Mouse (Mus musculus): Measurements from ENCODE around the gene Tubb4b.

The Tubb4b gene

DNA sequence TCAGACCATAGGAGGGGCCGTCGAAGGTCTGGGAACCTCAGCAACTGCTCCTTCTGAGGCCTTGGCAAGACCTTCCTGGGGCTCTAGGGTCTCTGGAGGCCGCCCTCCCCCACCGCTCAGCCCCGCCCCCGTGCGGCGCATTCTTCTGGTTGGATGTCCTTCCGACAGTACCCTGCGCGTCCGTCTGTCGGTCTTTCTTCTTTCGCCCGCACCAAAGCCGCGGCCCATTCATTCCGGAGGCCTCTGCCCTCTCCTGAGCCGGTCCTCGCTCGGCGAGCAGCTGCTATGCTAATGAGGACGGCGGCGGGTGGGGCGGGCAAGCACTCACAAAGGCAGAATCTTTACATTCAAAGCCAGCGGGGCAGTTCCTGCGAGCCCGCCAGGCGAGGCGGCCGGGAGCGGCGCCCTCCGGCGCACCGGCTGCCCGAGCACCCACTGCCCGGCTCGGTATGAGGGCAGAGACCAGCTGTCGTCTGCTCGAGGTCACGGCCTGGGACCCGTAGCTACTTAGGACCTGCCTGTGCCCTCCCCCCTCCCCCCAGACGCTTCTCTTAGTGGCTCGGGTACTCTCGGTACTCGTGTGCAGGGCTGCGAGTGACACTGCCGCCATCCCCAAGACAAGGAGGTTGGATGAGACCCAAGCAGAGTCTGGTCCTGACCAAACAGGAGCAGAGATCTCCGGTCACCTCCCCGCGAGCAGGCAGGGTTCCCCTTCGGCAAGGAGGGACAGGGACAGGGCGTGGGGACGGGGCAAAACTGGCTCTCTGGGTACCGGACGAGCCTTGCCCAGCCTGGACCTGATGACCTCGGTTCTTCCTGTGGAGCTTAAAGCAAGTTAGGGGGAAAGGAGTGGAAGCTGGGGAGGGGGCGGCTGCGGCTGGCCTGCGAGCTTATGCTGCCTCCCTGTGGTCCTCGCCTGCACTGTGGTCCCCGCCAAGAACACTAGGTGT is 38.6 kb downstream of the Tubb4b start:
- peak; percentile 63 for DNase-seq

DNA sequence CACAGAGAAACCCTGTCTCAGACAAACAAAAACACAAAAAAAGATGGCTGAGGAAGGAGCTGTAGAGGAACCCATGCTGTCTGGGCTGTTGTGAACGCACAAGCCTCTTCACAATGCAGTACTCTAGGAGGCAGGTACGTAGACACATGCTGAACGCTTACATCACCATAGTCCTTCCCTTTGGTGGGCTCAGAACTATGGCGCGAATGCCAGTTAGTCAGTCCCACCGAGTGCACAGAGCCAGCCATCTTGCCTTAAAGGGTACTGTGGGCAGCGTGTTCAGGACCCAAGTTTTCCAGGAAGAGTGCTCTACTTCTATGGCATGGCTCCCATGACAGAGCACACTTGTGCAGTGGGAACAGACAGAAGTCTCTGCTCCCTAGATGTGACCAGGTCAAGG is 40.0 kb downstream of the Tubb4b start:
- DNase-seq = no peak

DNA sequence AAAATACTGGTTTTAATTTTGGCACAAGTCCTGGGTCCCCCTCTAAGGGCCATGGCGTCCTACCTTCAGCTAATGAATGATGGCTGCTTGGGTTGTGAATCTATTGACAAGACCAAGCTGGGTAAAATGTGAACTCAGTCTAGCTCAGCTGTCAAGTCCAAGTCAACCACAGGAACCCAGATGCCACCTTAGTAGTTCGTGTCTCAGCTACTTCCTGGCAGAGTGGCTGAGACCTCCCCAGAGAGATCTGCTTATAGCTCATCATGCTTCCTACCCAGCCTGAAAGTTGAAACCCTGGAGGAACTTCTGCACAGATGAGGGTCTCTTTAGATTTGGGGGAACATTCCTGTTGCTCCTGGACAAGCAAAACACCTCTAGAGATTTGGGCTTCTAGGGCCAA is 41.2 kb downstream of the Tubb4b start:
- peak; percentile 46 for DNase-seq

DNA sequence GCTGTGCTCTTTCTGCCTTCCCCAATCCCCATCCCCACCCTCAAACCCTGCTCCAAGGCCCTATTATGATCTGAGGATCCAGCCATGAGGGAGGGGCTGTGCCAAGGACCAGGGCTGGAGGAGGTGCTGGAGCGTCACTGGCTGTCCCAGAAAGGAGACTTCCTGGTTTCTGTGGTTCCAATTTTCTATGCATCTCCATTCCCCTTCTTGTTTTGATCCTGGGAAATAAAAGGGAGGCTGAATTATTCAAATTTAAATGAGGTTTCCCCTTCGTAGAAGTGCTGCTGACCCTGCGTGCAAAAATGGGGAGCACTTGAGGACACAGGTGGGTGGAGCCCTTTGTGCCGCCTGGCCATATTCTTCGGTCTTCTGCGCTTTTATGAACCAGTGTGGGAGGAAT is 41.8 kb downstream of the Tubb4b start:
- no peak for DNase-seq

DNA sequence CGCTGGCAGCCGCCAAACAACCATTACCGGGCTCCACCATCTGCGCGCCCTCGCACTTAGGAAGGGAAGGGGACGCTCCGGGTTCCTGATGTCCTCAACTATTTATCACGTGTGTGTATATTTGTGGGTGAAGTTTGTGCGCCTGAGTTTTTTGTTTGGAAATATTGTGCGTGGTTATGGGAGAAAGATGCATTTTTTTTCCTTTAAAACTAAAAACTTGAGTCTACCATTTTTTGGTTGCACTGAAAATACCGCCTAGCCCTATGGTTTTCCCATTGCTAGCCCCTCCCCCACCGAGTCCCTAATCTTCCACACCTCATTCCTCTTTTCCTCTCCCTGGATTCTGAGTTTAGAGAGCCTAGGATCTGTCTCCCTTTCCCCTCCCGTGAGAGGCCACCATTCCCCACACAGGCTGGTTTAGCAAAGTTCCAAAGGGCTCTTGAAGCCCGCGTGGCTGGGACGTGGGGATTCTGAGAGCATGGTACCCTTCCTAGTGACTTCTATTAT is 42.6 kb downstream of the Tubb4b start:
- DNase-seq = no peak

DNA sequence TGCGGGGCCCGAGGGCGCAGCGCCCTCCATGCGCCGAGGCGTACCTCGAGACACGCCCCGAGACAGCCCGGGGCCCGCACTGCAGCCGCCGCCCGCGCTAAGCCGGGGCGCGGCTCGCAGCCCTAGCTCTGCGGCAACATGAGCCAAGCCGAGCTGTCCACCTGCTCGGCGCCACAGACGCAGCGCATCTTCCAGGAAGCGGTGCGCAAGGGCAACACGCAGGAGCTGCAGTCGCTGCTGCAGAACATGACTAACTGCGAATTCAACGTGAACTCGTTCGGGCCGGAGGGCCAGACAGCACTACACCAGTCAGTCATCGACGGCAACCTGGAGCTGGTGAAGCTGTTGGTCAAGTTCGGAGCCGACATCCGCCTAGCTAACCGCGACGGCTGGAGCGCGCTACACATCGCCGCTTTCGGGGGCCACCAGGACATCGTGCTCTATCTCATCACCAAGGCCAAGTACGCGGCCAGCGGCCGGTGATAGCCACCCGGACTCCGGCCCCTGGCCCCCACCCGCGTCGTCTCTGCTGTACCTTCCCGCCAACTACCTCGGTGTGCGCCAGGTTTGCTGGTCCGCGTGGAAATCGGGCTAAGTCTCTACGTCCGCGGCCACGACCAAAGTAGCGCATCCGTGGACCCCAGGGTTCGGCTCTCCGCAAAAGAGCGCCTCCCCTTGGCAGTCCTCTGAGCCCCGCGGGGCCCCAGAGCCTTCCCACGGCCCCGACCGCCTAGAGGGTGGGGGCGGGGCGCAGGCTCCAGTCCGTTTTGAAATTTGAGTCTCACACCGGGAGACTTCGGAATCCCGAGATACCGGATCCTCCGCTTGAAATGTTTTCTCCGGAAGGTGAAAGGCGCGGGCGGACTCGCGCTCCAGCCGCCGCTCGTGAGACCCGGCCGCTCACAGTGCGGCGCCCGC is 43.3 kb downstream of the Tubb4b start:
- DNase-seq = peak; percentile 66

DNA sequence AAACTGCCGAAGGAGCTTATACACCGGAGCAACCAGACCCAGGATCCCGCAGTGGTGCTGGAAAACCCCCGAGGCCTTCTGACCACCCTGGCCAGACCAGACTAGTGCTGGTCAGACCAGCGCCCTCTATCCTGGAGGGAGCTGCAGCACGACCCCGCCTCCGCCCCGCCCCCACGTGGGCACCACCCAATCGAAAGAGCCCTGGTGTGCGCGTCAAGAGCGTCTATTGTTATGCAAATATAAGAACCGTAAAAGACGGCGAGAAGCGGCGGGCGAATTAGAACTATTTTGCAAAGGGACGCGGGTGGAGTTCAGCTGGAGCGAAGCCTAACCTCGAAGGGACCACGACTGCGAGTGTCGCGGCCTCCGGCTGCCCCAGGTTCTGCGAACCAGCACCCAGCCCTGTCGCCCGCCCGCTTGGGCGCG is 44.0 kb downstream of the Tubb4b start, which contains the start of gene Nrarp:
TSS of gene Nrarp (plus strand) at position 281 of the 426 bp plus-strand sequence.
- DNase-seq = peak; percentile 92

DNA sequence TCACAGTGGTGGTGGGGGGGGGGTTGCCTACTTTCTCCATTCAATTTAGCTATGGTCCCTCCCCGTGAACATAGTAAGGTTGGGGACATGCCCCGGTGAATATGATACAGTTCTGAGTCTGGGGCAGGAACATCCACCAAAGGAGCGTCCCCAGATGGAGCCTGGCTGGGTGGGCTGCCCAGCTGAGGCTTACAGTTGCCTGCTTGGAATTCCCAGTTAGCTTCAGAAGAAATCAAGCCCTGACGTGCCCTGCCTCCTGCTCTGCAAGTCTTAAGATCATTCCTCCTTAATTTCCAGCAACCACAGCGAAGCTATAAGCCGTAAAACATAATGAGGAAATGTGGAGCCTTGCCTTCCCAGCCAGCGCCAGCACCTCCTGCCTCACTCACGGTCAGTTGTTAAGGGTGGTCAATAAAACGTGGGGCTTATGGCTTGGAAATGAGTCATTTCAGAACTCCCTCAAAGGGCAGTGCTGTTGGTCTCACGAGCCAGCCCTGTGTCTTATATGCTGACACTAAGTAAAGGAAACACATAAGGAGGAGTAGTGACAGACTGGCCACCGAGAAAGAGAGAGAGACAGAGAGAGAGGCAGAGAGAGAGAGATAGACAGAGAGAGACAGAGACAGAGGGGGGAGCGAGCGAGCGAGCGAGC is 44.8 kb downstream of the Tubb4b start:
- no peak for DNase-seq

DNA sequence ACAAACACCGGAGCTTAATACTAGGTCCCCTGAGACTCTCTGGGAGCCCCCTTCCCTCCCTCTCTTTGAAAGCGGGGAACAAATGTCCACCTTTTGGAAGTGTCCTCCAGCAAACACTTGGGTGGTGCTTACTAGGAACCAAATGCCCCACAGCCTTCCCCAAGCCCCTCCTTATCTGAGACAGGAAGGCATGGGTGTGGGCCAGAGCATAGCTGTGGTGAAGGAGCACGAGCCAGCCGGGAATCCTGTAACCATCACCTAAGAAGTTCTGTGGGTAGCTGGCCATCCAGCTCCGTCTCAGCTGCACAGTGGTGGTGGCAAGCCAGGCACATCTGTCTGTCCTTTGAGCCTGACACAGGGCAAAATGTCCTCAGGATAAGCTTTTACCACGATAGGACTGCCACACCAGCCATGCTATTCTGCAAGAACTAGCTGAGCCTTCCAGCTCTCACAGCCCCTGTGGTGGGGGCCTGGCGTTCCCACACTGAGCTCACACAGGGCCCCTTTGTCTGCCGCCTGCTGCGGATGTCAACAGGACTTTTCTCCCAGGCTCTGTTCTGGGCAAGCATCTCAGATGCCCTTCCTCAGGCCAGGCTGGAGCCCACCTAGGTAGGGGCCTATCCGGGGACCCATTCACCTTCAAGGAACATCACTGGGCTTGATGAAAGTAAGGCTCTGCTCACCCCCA is 46.1 kb downstream of the Tubb4b start:
- DNase-seq = no peak

DNA sequence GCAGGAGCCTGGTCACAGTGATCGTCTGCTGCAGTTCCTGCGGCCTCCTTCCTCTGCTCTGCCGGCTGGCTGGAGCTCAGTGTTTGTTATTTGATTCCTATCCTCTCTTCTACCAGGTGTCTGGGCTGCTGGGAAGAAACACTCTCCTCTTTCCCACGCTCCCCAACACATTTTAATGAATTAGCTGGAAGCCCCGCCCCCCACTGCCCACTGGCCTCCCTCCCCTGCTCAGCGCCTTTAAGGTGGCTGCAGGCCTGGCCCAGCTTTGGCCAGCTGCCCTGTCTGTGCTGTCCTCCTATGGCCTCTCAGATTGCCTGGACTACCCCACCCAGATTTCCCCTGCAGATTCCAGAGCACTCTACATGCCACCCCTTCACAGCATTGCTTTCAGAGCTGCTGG is 46.8 kb downstream of the Tubb4b start:
- DNase-seq = no peak

DNA sequence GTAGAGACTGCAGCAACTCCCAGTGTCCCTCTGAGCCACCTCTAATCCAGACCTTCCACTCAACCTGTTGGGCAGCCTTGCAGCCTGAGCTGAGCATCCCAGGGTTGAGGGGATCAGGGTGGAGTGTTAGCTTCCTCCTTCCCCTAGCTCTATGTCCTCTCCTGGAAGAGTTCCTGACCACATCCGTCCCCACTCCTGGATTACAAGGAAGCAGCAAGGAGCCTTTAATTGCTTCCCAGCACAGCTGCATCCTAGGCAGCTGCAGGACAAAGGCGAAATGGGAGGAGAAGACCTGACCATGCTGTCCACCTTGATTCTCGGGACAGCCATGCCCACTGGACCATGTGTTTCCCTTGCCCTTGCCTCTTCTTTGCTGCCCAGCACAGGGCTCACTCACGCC is 47.4 kb downstream of the Tubb4b start:
- no peak for DNase-seq

DNA sequence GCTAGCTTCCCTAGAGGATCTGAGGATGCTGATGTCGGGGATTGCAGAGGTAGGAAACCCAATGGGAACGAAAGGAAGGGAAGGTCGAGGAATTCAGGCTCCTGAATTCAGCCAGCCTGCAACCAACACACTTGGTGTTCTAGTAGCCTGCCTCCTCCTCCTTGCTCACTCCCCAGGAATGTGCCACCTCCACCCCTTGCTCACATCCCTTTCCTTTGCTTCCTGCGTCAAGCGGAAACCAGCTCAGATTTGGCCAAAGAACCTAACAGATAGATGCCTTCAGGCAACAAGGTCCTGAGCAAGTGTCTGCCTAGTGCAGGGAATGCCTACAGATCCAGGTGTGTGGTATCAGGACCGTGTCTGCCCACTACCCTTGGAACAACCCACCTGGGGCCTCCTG is 47.9 kb downstream of the Tubb4b start:
- no peak for DNase-seq

DNA sequence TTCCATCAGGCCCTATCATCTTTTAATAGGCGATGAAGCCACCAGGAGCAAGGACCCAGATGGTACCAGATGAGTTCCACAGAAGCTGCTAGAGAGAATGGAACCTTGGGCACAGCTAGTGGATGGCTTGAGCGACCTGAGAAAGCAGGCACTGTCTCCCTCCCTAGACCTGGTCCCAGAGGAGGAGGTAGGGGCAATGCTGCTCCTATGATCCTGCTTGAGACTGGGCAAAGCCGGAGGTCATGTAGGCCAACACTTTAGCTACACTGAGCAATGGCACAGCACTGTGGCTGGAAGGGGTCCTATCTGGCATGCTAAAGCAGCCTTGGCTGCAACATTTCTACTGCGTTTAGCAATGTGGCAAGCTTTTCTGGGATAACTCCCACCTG is 48.8 kb downstream of the Tubb4b start:
- DNase-seq = no peak

DNA sequence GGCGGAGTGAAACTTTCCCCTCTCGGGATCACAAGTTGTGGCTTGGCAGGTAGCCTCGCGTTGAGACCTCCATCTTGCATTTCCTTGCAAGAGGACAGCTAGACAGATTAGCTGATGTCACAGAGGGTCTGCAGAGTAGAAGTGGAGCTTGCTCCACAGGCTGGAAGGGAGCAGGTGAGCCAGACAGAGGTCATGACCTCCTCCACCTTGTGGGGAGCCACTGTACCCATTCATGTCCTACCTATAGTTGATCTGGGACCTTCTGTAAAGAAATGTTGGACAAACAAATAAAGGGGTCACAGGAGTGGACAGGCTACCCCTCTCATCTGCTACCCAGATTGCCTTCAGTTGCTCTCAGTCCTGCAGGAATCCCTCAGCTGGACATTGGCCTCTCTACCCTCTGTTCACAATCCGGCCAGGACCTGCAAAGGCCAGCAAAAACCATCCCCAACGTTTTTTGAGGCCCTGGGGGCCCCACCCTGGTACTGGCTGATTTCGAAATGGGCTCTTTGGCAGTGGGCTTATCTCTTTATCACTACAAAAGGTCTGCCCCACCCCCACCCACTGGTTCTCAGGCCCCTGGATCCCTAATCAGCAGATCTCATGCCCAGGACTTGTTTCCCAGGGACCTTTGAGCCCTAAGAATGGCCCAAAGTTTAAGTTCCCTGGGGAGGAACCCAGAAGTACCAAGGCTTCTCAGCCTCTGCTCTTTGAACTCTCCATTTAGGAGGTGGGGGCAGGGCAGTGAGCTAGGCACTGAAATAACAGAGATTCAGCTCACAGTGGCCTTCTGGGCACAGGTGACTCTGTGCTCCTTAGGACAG is 49.4 kb downstream of the Tubb4b start:
- DNase-seq = no peak

DNA sequence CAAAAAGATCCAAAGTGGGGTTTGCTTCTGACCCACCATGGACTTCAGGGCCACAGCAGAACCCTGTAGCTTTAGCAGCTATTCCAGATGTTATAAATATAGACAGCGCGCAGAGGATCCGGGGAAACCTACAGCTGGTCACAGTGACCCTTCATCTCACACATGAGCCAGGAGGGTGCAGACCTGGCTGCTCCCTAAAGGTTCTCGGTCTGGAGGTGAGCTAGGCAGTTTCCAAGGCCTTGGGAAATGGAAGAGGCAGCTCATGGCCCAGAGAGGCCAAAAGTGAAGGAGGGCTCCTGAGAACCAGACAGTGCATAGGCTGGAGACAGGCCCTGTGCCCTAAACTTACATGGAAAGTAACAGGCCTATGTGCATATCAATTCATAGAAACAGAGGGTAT is 50.7 kb downstream of the Tubb4b start:
- no peak for DNase-seq

DNA sequence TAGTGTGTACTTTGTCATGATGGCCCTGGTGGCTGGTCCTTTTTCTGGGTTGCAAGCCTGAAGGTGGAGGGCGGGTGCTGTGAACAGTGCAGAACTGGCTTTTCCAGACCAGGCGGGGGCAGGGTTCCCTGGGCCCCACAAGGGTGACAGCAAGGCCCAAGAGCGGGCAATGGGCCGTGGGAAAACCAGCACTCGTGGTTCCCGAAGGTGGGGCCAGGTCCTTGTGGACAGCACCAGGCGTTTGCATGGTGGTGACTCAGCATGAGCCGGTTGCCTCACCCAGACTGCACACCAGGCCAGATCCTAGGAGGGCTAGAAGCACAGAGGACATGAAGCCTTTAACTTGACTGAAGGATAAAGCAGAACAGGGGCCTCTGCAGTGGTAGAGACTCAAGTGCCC is 51.9 kb downstream of the Tubb4b start:
- no peak for DNase-seq
